Mouse (Mus musculus): ENCODE data around the gene Rdx. TPM values are rescaled to one million over a fixed set of nuclear protein-coding genes. Genes with fewer than 3 reads are reported as not detected.
A peak's percentile ranks its signal among the peaks of the same experiment; 100 is the strongest.

The Rdx gene
- 51.3 and 51.7 TPM in 2 replicates for polyA plus RNA-seq (2012; ENCODE audit: insufficient read depth, insufficient read length, missing spikeins)

DNA sequence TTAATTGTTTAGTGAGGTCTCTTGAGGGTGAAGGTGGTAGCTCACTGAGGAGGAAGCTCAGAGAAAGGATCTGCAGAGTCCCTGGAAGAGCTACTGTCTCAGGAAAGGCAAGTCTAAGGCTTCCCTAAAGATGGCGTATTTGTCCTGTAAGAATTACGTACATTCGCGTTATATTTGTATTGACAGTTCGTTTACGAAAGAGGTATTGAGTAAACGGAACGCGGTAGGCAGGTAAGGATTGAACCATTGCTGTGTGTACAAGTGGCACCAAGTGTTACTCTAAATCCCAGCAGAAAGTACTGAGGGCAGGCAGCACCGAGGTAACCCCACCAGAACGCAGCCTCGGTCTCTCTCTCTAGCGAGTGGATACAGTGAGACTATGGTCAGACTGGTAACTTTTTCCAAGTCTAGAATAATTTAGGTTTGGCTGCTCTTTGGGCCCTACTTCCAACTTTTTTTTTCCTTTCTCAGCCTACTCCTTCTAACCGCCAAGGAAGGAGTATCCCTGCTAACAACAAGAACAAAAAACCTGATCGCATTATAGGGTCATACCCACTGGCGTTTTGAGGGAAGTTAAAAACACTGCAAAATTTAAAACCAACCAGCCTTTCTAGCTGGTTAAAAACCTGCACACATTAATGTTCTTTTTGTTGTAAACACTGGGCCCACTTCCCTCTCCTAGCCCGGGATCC, at the start of gene Rdx:
Rdx (plus strand) TSS at position 45 of the 692 bp plus-strand sequence.
- H3K4me3 ChIP-seq (ENCODE audit: insufficient read depth, low read length): peak within 1 kb of the TSS; percentile 97
- H3K27ac ChIP-seq (ENCODE audit: insufficient read depth, low read depth, low read length): peak within 1 kb of the TSS; percentile 82
- H3K4me1 ChIP-seq (ENCODE audit: control insufficient read depth, insufficient read depth, low read length): peaks cover 10% of the 10 kb centered on the region
- no peak for TF ChIP-seq POLR2A (IDR thresholded peaks at IDR 0.05; ENCODE audit: borderline replicate concordance, low read depth, low read length)
- no peak for TF ChIP-seq CTCF (IDR thresholded peaks at IDR 0.05; ENCODE audit: low read depth, low read length)

DNA sequence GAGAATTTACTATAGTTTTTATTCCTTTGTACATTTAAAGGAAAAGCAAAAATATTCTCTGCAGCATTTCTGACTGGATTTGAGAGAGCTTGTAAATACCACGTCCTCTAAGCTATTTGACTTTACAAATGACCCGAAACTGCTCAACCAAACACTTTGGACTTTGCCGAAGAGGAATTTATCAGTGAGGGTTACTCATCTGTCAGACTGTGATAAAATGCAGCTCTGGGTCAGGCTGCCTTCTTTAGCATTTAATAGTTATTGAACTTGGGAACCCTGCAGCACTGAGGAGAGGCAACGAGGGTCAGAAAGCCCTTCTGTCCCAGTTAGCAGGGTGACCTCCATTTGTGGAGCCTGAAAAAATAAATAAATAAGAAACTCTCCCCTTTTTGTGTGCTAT, 43.5 kb upstream of the Rdx start:
- Histone ChIP-seq H3K4me1 (ENCODE audit: control insufficient read depth, insufficient read depth, low read length) (no peaks in the 10 kb centered on the region), H3K4me3 (ENCODE audit: insufficient read depth, low read length) (no peak overlapping the region), H3K27ac (ENCODE audit: insufficient read depth, low read depth, low read length) (no peak overlapping the region)
- no peak for TF ChIP-seq POLR2A (IDR thresholded peaks at IDR 0.05; ENCODE audit: borderline replicate concordance, low read depth, low read length)
- no peak for TF ChIP-seq CTCF (IDR thresholded peaks at IDR 0.05; ENCODE audit: low read depth, low read length)

GRCm38 (mm10) chr9:52007341-52007740, 39.6 kb upstream of the Rdx start:
- H3K4me1 ChIP-seq (ENCODE audit: control insufficient read depth, insufficient read depth, low read length): no peaks in the 10 kb centered on the region
- TF ChIP-seq CTCF (IDR thresholded peaks at IDR 0.05; ENCODE audit: low read depth, low read length) (no peak), POLR2A (IDR thresholded peaks at IDR 0.05; ENCODE audit: borderline replicate concordance, low read depth, low read length) (no peak)
- H3K27ac ChIP-seq (ENCODE audit: insufficient read depth, low read depth, low read length): no peak overlapping the region
- H3K4me3 ChIP-seq (ENCODE audit: insufficient read depth, low read length): no peak overlapping the region

DNA sequence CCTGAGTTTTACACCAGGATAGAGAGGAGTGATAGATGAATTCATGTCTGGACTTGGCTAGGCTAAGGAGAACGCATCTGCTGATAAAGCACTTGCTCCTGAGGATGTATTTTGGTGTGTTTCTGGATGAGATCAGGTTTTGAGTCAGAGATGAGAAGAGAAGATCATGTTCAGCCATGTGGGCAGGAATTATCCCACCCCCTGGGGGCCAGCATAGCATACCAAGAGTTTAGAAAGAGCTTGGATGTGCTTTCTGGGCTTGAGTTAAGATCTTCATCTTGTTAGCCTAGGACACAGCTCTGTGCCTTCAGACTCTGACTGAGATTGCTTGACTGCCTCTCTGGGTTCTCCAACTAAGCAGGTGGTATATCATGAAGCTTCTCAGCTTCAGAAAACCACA, 38.5 kb upstream of the Rdx start:
- TF ChIP-seq CTCF (IDR thresholded peaks at IDR 0.05; ENCODE audit: low read depth, low read length) (no peak), POLR2A (IDR thresholded peaks at IDR 0.05; ENCODE audit: borderline replicate concordance, low read depth, low read length) (no peak)
- Histone ChIP-seq H3K4me3 (ENCODE audit: insufficient read depth, low read length) (no peak overlapping the region), H3K27ac (ENCODE audit: insufficient read depth, low read depth, low read length) (no peak overlapping the region), H3K4me1 (ENCODE audit: control insufficient read depth, insufficient read depth, low read length) (no peaks in the 10 kb centered on the region)

- H3K4me3 ChIP-seq (ENCODE audit: insufficient read depth, low read length): no peak overlapping the region
- H3K27ac ChIP-seq (ENCODE audit: insufficient read depth, low read depth, low read length): no peak overlapping the region
- no peaks in the 10 kb centered on the region for H3K4me1 ChIP-seq (ENCODE audit: control insufficient read depth, insufficient read depth, low read length)
- TF ChIP-seq CTCF (IDR thresholded peaks at IDR 0.05; ENCODE audit: low read depth, low read length) (no peak), POLR2A (IDR thresholded peaks at IDR 0.05; ENCODE audit: borderline replicate concordance, low read depth, low read length) (no peak)
Observed at GRCm38 (mm10) chr9:52012311-52012710, 34.7 kb upstream of the Rdx start.

DNA sequence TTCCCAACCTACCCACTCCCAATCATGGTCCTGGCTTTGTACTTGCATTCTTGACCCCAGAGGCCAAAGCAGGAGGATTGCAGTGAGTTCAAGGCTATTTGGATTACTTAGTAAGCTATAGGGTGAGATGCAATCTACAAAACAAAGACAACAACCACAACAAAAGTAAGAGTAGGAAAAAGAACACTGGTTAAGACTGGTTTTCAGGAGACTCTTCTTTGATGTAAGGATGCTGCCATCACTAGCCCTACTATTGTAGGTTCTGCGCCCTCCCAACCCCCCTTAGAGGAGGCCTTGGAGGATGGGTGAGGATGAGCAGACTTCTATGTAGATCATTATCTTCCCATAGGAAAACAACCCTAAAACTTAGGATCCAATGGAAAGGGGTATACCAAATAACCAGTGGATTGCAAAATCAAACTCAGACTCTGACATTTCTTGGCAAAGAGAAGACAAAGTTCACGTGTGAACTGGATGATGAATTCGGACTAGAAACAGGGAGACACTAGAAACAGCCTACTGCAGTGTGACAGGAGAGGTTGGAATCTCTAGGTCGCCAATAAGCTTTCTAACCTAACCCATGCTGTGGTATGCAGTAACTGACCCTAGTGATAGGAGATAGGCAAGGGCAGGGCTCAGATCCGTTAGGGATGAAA, 34.1 kb upstream of the Rdx start:
- Histone ChIP-seq H3K4me1 (ENCODE audit: control insufficient read depth, insufficient read depth, low read length) (no peaks in the 10 kb centered on the region), H3K4me3 (ENCODE audit: insufficient read depth, low read length) (no peak overlapping the region), H3K27ac (ENCODE audit: insufficient read depth, low read depth, low read length) (no peak overlapping the region)
- no peak for TF ChIP-seq POLR2A (IDR thresholded peaks at IDR 0.05; ENCODE audit: borderline replicate concordance, low read depth, low read length)
- no peak for TF ChIP-seq CTCF (IDR thresholded peaks at IDR 0.05; ENCODE audit: low read depth, low read length)

DNA sequence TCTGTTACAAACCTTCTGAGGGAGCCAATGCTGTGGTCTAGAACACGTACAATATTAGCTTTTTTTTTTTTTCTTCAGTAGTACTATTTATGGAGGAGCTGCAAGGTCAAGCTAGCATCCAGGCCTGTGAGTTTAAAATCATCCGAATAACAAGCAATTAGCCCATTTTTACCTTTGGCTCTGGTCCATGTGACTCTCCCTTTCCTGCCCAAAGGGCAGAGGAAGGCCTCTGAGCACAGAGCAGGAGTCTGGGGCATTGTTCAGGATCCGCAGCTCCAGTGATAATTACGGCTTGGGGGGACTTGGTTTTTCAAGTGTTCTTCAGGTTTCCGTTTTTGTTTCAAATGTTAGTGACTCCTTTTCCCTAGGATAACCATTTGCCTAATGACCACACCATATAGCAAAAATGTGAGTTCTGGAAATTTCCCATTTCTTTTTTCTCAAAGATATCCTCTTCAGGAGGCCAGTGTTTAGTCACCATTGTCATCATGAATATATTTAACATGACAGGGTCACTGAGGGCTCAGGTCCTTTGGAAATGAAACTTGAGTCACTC, 33.0 kb upstream of the Rdx start:
- no peak overlapping the region for H3K4me3 ChIP-seq (ENCODE audit: insufficient read depth, low read length)
- H3K4me1 ChIP-seq (ENCODE audit: control insufficient read depth, insufficient read depth, low read length): peaks cover 3% of the 10 kb centered on the region
- no peak for TF ChIP-seq CTCF (IDR thresholded peaks at IDR 0.05; ENCODE audit: low read depth, low read length)
- TF ChIP-seq POLR2A (IDR thresholded peaks at IDR 0.05; ENCODE audit: borderline replicate concordance, low read depth, low read length): no peak
- H3K27ac ChIP-seq (ENCODE audit: insufficient read depth, low read depth, low read length): no peak overlapping the region

- Histone ChIP-seq H3K27ac (ENCODE audit: insufficient read depth, low read depth, low read length) (no peak overlapping the region), H3K4me3 (ENCODE audit: insufficient read depth, low read length) (no peak overlapping the region), H3K4me1 (ENCODE audit: control insufficient read depth, insufficient read depth, low read length) (peaks cover 3% of the 10 kb centered on the region)
- TF ChIP-seq CTCF (IDR thresholded peaks at IDR 0.05; ENCODE audit: low read depth, low read length) (no peak), POLR2A (IDR thresholded peaks at IDR 0.05; ENCODE audit: borderline replicate concordance, low read depth, low read length) (no peak)
Observed at GRCm38 (mm10) chr9:52017091-52017490, 29.9 kb upstream of the Rdx start.

DNA sequence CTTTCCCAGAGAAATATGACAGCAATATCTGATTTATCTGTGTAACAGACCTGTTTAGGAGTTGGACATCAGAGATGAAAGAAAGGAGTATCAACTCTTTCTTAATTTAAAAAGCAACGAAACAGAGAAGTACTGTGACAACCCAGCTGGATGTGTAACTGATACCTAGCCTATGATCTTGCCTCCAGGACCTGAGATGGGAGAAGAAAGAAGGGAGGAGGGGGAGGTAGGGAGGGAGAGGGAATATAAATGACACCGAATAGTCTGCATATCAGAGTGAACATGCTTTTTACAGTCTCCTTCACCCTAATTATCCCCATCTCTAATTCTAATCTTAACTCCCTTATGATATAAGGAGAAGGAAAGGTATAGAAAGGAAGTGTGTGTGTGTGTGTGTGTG, 29.1 kb upstream of the Rdx start:
- Histone ChIP-seq H3K27ac (ENCODE audit: insufficient read depth, low read depth, low read length) (no peak overlapping the region), H3K4me1 (ENCODE audit: control insufficient read depth, insufficient read depth, low read length) (peaks cover 3% of the 10 kb centered on the region), H3K4me3 (ENCODE audit: insufficient read depth, low read length) (no peak overlapping the region)
- TF ChIP-seq POLR2A (IDR thresholded peaks at IDR 0.05; ENCODE audit: borderline replicate concordance, low read depth, low read length) (no peak), CTCF (IDR thresholded peaks at IDR 0.05; ENCODE audit: low read depth, low read length) (no peak)

GRCm38 (mm10) chr9:52018505-52018904, 28.5 kb upstream of the Rdx start:
- Histone ChIP-seq H3K27ac (ENCODE audit: insufficient read depth, low read depth, low read length) (no peak overlapping the region), H3K4me3 (ENCODE audit: insufficient read depth, low read length) (no peak overlapping the region), H3K4me1 (ENCODE audit: control insufficient read depth, insufficient read depth, low read length) (peaks cover 3% of the 10 kb centered on the region)
- TF ChIP-seq CTCF (IDR thresholded peaks at IDR 0.05; ENCODE audit: low read depth, low read length) (no peak), POLR2A (IDR thresholded peaks at IDR 0.05; ENCODE audit: borderline replicate concordance, low read depth, low read length) (no peak)

Measured in bone marrow macrophage, adult 2 months (primary cell).